Mouse (Mus musculus): ENCODE results near the gene Coq10a. TPM values are rescaled to one million over a fixed set of nuclear protein-coding genes. Genes with fewer than 3 reads are reported as not detected.
A peak's percentile ranks its signal among the peaks of the same experiment; 100 is the strongest.

Gene Coq10a
- total RNA-seq, 2 experiments from 2014 or later: 60.4 to 63.8 TPM

DNA sequence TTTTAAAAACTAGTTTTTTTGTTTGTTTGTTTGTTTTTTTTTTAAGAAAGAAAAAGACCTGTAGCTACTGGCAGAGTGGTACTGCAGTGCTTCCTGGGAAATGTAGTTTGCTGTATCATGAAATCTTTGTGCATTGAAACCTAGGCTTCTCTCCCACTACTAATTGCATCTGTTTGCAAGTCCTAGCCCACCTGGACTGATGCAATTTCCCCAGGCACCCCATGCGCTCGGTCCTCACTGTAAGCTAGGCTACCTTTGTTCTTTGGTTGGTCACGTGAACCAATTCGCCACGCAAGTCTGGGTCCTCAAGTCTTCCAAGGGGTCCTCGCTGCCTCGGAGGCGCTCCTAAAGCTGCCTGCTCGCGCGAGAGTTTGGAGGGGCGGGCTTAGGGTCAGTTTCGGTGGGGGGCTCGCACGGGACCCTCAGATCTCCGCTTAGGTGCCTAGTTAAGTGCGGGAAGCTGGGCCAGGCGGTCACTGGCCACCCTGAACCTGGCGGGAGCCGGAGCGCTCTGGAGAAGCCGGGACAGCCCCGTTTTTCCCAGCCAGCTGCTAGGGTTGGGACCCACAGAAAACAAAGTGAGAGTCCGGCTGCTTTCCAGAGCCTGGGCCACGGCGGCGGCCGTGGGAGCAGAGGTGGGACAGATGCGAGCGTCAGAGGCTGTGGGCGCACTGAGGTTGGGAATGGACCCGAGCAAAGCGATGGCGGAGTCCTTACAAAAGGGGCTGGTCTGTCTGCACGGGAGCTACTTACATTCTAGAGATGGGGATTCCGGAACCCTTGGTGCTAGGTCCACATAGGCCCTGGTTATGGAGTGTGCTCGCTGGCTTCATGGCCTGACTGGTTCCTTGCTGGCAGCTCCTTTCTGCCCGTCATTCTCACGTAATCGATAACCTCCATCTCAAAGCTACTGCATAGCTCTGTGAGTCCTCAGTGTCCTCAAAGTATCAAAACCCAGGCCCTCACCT is 46.4 kb downstream of the Coq10a start, which contains the start of gene Cnpy2:
Gene Cnpy2, plus strand, starts transcription at position 319 of the 968 bp plus-strand sequence.
- peak; percentile 87 to 90 for DNase-seq (ENCODE audit: low spot score in 2 of 2)
- intact Hi-C loops (cut with DNase I): loop anchor here (1.0 kb wide), 1 partner anchor 19 kb away; the partner anchor contains the start of gene Pan2

DNA sequence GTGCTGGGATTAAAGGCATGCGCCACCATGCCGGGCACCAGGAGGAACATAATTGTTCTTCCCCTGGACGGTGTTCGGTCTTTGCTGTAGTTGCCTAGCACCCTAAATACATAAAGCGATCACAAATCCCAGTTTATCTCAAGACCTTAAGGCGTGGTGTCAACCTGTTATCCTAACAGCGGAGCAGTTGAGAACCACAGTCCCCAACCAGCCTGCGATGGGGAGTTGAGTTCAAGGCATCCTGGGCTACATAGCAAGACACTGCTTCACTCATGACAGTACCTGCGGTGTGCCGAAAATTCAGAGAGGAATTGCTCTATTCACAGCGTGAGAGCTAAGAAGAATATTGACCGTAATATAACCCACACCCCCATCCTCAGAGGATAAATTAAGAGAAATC is 47.2 kb downstream of the Coq10a start:
- no peak for DNase-seq (ENCODE audit: low spot score in 2 of 2)
- intact Hi-C loops (cut with DNase I): loop anchor here (1.0 kb wide), 1 partner anchor 18 kb away; the partner anchor contains the start of gene Pan2

- DNase-seq (ENCODE audit: low spot score in 2 of 2): no peak
- intact Hi-C loops (cut with DNase I): no loop called here
Observed at GRCm38 (mm10) chr10:128315578-128315977, 53.2 kb downstream of the Coq10a start.

Small RNAs within 50 kb of the gene (microRNA-seq; reads per million reads assigned to microRNA genes)
- gene Gm25361 (0 reads per million in 2 experiments), gene Gm26308 (0 to 0.25 reads per million in 2 experiments), gene Mir6914 (0 to 0.34 reads per million in 2 experiments), gene Mir6915 (6.0 to 7.7 reads per million in 2 experiments)

Other genes starting within 250 kb of the Coq10a start
- gene Rbms2, start 188.7 kb downstream of the Coq10a start, total RNA-seq (2021): 10 to 100 TPM; 11.3 to 13.5 TPM
- gene Gls2, start 174.5 kb downstream of the Coq10a start, total RNA-seq (2021): 10 to 100 TPM; 29.4 to 32.9 TPM
- gene Spryd4, start 157.2 kb downstream of the Coq10a start, total RNA-seq (2021): 10 to 100 TPM; 10.1 to 10.7 TPM
- gene Mip, start 143.2 kb downstream of the Coq10a start, total RNA-seq (2021): not detected
- 1 to 10 TPM; 6.8 to 8.3 TPM for gene Timeless, start 136.9 kb downstream of the Coq10a start, total RNA-seq (2021)
- gene Apon, start 114.9 kb downstream of the Coq10a start, total RNA-seq (2021): not detected
- gene Apof, start 100.3 kb downstream of the Coq10a start, total RNA-seq (2021): not detected
- 10 to 100 TPM; 27.1 to 29.6 TPM for gene Stat2, start 98.4 kb downstream of the Coq10a start, total RNA-seq (2021)
- gene Il23a, start 70.2 kb downstream of the Coq10a start, total RNA-seq (2021): under 1 TPM; 0.64 to 0.69 TPM
- 10 to 100 TPM; 14.3 to 15.4 TPM for gene Pan2, start 65.7 kb downstream of the Coq10a start, total RNA-seq (2021)
- gene Cnpy2, start 46.5 kb downstream of the Coq10a start, total RNA-seq (2021): 10 to 100 TPM; 64.7 to 70.5 TPM
- 100 to 1,000 TPM; 227 to 229 TPM for gene Cs, start 31.3 kb downstream of the Coq10a start, total RNA-seq (2021)
- gene Ankrd52, start 8.1 kb upstream of the Coq10a start, total RNA-seq (2021): 10 to 100 TPM; 65.1 to 68.9 TPM
- gene Slc39a5, start 32.2 kb upstream of the Coq10a start, total RNA-seq (2021): under 1 TPM; 0.30 to 0.32 TPM
- gene Nabp2, start 42.5 kb upstream of the Coq10a start, total RNA-seq (2021): 10 to 100 TPM; 87.8 to 89.7 TPM
- 10 to 100 TPM; 76.7 to 78.6 TPM for gene Rnf41, start 42.7 kb upstream of the Coq10a start, total RNA-seq (2021)
- gene Smarcc2, start 90.3 kb upstream of the Coq10a start, total RNA-seq (2021): 100 to 1,000 TPM; 228 to 232 TPM
- 100 to 1,000 TPM; 616 to 641 TPM for gene Myl6, start 125.1 kb upstream of the Coq10a start, total RNA-seq (2021)
- gene Myl6b, start 129.7 kb upstream of the Coq10a start, total RNA-seq (2021): 10 to 100 TPM; 22.9 to 24.0 TPM
- 1 to 10 TPM; 7.9 to 8.0 TPM for gene Esyt1, start 156.9 kb upstream of the Coq10a start, total RNA-seq (2021)
- gene Zc3h10, start 178.8 kb upstream of the Coq10a start, total RNA-seq (2021): 10 to 100 TPM; 13.2 to 13.5 TPM
- gene Rpl41, start 180.3 kb upstream of the Coq10a start, total RNA-seq (2021): 1,000 to 10,000 TPM; 1,545 to 1,604 TPM
- gene Pa2g4, start 197.0 kb upstream of the Coq10a start, total RNA-seq (2021): 10 to 100 TPM; 56.7 to 62.7 TPM
- 1 to 10 TPM; 5.8 to 7.6 TPM for gene Erbb3, start 220.7 kb upstream of the Coq10a start, total RNA-seq (2021)